Mouse (Mus musculus): ENCODE data around the gene Rnaseh2b.

The Rnaseh2b gene

GRCm38 (mm10) chr14:62311672-62312071 is 19.3 kb downstream of the Rnaseh2b start:
- no peak for DNase-seq (ENCODE audit: extremely low spot score, low read depth, low spot score)

GRCm38 (mm10) chr14:62322581-62323344 is 30.4 kb downstream of the Rnaseh2b start:
- no peak for DNase-seq (ENCODE audit: extremely low spot score, low read depth, low spot score)

- DNase-seq (ENCODE audit: extremely low spot score, low read depth, low spot score), result no peak
These were observed 31.1 kb downstream of the Rnaseh2b start for GRCm38 (mm10) chr14:62323457-62323856.

GRCm38 (mm10) chr14:62324943-62325342 is 32.6 kb downstream of the Rnaseh2b start:
- DNase-seq (ENCODE audit: extremely low spot score, low read depth, low spot score), result no peak

GRCm38 (mm10) chr14:62326026-62326425 is 33.6 kb downstream of the Rnaseh2b start:
- no peak for DNase-seq (ENCODE audit: extremely low spot score, low read depth, low spot score)

- DNase-seq (ENCODE audit: extremely low spot score, low read depth, low spot score), result no peak
These were observed 34.8 kb downstream of the Rnaseh2b start for GRCm38 (mm10) chr14:62327171-62327570.

- DNase-seq (ENCODE audit: extremely low spot score, low read depth, low spot score), result no peak
These were observed 36.2 kb downstream of the Rnaseh2b start for GRCm38 (mm10) chr14:62328606-62329005.

GRCm38 (mm10) chr14:62329631-62330030 is 37.2 kb downstream of the Rnaseh2b start:
- DNase-seq (ENCODE audit: extremely low spot score, low read depth, low spot score), result no peak

- DNase-seq (ENCODE audit: extremely low spot score, low read depth, low spot score), result no peak
These were observed 39.1 kb downstream of the Rnaseh2b start for GRCm38 (mm10) chr14:62331457-62331856.

- peak; percentile 57 for DNase-seq (ENCODE audit: extremely low spot score, low read depth, low spot score)
These were observed 39.7 kb downstream of the Rnaseh2b start for GRCm38 (mm10) chr14:62331866-62332619.

GRCm38 (mm10) chr14:62333909-62334687 is 41.7 kb downstream of the Rnaseh2b start:
- DNase-seq (ENCODE audit: extremely low spot score, low read depth, low spot score), result no peak

GRCm38 (mm10) chr14:62339196-62339595 is 46.8 kb downstream of the Rnaseh2b start:
- DNase-seq (ENCODE audit: extremely low spot score, low read depth, low spot score), result no peak

- no peak for DNase-seq (ENCODE audit: extremely low spot score, low read depth, low spot score)
These were observed 49.7 kb downstream of the Rnaseh2b start for GRCm38 (mm10) chr14:62341887-62342642.

GRCm38 (mm10) chr14:62342643-62343144 is 50.3 kb downstream of the Rnaseh2b start:
- DNase-seq (ENCODE audit: extremely low spot score, low read depth, low spot score), result no peak

GRCm38 (mm10) chr14:62346570-62346969 is 54.2 kb downstream of the Rnaseh2b start:
- no peak for DNase-seq (ENCODE audit: extremely low spot score, low read depth, low spot score)

GRCm38 (mm10) chr14:62347103-62347502 is 54.7 kb downstream of the Rnaseh2b start:
- no peak for DNase-seq (ENCODE audit: extremely low spot score, low read depth, low spot score)

- no peak for DNase-seq (ENCODE audit: extremely low spot score, low read depth, low spot score)
These were observed 57.4 kb downstream of the Rnaseh2b start for GRCm38 (mm10) chr14:62349786-62350185.

- no peak for DNase-seq (ENCODE audit: extremely low spot score, low read depth, low spot score)
These were observed 57.8 kb downstream of the Rnaseh2b start for GRCm38 (mm10) chr14:62350186-62350585.

- DNase-seq (ENCODE audit: extremely low spot score, low read depth, low spot score), result no peak
These were observed 58.5 kb downstream of the Rnaseh2b start for GRCm38 (mm10) chr14:62350890-62351289.

GRCm38 (mm10) chr14:62353372-62353771 is 61.0 kb downstream of the Rnaseh2b start:
- DNase-seq (ENCODE audit: extremely low spot score, low read depth, low spot score), result no peak

Measured in hindlimb bud, embryonic 11.5 days (tissue).